Mouse (Mus musculus): ENCODE data around the gene D6Ertd527e. TPM values are rescaled to one million over a fixed set of nuclear protein-coding genes. Genes with fewer than 3 reads are reported as not detected.
"Not testable (repeated sequence)": the region's sequence is repeated elsewhere in the genome, so short reads cannot be mapped to it uniquely, and the experiment has no call there.

Gene D6Ertd527e
- not detected for total RNA-seq (2021)
- 0.11 and 0.37 TPM in 2 replicates for polyA plus RNA-seq (2012; rRNA removed)
- long read RNA-seq, result 0 reads

GRCm38 (mm10) chr6:87104123-87104796 is at the start of gene D6Ertd527e:
D6Ertd527e (plus strand) TSS chr6:87104746.
- no peak for DNase-seq

- DNase-seq, result no peak
Observed at GRCm38 (mm10) chr6:87059754-87060153, 44.8 kb upstream of the D6Ertd527e start.

DNA sequence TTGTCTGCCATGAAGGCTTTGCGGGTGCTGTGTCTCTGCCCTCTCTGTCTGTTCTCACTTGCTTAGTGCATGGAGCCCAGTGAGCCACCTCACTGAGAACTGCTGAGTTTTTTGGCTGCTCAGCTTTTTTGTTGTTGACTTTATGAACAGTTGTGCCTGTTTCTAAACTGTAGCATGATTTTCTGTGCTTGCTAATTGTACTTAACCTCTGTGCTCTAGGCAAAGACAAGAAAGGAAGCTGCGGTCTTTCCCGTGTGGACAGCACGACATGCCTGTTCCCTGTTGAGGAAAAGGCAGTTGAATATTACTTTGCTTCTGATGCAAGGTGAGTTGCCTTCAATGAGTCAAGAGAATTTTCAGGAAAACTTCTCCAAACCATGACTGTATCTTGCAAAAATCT is 41.0 kb upstream of the D6Ertd527e start:
- no peak for DNase-seq

DNA sequence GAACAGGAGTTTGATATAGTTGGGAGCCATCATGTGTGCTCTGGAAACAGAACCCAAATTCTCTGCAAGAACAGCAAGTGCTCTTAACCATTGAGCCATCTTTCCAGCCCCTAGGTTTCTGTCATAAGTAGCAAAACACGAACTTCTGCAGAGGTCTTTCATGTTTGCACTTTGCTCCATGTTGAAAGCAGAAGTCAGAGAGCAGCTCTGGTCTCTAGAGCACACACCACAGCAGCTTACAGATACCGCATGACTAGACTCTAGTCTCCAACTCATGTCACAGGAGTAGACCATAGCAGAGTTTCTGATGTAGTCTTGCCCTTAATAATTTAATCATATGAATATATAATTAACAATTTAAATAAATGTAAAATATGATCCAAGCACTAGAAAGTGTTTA is 36.3 kb upstream of the D6Ertd527e start:
- DNase-seq, result no peak

GRCm38 (mm10) chr6:87069195-87069900 is 35.2 kb upstream of the D6Ertd527e start:
- no peak for DNase-seq

DNA sequence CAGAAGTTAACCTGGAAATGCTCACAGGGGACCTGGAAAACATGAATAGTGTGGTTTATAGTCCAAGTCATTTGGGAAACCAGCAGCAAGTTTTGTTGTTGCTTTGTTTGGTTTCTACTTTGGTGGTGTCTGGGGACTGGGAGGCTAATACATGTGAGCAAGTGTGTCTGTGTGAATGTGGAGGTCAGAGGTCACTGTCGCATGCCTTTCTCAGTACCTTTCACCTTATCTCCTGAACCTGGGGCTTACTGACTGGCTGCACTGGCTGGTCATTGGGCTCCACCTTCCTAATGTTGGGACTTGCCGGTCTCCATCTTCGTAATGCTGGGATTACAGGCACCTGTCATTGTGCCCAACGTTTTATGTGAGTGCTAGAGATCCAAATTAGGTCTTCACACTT is 33.9 kb upstream of the D6Ertd527e start:
- DNase-seq, result no peak

DNA sequence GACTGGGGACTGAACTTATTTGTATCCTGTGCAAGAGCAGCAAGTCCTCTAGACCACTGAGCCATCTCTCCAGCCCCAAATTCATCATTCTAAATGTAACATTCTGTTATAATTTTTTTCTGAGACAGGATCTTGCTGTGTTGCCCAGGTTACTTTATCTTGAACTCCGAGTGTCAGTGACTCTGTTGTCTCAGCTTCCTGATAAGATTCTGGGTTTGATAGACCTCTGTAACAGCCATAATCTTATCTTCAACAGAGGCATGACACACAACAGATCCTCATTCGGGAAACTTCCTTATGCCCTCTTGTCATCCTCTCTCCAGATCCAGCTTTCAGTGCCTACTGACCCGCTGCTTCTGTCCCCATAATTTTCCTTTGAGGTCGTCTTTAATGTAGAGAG is 31.8 kb upstream of the D6Ertd527e start:
- DNase-seq, result no peak

GRCm38 (mm10) chr6:87075092-87075685 is 29.4 kb upstream of the D6Ertd527e start:
- DNase-seq, result no peak

DNA sequence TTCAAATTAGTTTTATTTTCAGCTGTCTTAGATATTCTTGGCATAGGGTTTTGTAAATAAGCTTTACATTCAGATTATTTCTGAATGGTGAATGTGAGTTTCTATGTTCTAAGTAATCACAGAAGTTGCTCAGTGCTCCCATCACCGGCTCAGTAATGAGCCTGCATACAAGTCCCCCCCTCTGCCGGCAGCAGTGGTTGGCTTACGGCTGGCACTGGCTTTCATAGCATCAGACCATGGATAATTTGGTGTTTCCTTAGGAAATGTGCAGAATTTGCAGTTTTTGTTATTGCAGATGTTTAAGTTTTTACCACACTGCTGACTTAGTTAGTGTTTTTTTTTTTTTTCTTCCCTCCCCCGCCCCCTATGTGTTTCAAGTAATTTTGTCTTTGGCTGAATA is 25.1 kb upstream of the D6Ertd527e start:
- no peak for DNase-seq

DNA sequence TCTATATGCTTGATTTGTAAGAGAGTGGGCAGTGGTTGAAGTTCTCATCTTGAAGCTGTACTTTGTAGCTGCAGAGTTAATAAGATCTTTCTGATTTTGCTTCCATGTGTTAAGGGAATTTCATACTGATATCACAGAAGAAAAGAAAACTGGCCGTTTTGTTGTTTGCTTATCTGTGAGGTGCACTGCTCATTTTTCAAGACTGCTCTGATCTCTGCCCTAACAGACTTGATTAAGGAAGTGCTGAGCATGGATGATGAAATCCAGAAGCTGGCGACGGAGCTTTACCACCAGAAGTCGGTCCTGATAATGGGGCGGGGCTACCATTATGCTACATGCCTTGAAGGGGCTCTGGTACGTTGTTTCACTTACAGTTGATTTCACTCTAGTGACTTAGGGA is 19.5 kb upstream of the D6Ertd527e start:
- no peak for DNase-seq

DNA sequence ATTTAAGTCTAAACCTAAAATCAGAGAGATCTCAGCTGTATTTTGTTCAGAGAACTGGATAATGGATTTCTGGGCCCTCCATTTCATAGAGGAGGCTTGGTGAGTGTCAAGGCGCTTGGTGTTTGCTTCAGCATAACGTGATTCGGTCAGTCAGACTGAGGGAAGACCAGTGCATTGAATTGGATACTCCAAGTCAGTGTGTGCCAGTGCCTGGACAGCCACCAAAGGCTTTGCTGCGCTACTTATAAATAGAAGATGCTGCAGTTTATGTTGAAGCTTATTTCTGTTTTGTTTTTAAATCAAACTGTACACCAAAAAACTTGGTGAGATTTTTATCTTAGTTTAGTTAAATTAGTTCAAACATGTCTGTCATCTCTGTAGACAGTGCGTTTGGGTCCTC is 16.2 kb upstream of the D6Ertd527e start:
- DNase-seq, result no peak

DNA sequence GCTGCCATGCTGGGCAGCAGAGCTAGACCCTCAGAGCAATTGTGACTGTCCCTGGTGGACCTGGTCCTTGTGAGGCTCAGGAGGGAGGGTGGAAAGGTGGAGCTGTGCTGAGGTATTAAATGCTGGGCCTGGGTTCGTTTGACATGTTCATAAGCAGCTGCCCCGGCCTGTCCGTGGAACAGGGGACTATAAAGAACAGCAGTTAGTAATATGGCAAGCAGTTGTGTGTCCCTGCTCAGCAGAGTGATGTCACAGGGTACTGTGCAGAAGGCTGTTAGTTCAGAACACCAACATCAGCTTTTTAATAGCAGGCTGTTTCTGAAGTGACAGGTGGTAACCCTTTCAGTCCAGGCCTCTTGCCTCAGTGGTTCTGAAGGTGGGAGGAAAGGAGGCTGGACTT is 13.7 kb upstream of the D6Ertd527e start:
- no peak for DNase-seq

GRCm38 (mm10) chr6:87092476-87092875 is 12.1 kb upstream of the D6Ertd527e start:
- DNase-seq, result no peak

- not testable (repeated sequence) for DNase-seq
Observed at GRCm38 (mm10) chr6:87093631-87094030, 10.9 kb upstream of the D6Ertd527e start.

DNA sequence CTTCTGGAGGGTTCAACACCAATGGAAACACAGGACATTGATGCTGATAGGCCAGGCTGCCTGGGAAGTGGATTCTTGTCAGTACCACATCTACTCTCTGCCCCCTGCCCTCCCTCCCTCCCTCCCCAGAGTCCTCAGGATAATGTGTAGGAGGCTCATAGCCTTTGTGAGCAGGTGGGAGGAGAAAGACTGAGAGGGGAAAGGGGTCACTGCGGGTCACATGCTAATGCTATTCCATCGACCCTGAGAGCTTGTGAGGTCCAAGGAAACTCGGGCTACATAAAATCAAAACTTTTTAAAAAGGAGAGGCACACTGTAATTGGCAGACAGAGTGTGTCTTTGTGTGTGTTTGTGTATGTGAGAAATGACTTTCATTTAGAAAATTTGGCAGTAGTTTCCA is 5.3 kb upstream of the D6Ertd527e start:
- no peak for DNase-seq

DNA sequence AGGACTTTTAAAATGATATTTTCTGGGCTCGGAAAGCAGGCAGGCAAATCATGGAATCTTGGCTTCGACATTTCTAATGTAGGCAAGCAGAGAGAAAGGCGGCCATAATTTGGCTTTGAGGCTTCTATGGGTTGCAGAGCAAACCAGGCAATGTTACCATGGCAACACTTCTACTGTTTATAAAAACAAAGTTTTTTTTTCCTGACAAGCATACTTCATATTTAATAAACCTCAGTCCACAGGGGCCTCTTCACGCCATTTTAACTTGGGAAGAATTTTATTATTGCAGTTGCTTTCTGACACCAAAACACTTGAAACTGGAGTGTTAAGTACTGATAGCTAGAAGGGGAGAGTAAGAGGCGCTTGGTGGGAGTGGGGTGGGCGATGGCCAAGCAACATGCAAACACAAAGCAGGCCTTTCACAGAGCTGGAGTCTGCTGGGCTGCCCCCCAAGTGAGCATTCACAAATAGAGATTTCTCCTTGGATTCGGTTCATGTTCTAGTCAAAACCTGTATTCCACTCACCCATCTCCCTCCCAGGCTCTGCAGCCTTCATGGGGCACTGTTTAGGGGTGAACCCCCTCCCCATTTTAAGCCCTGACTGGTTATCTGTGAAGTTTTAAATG is 4.8 kb upstream of the D6Ertd527e start:
- DNase-seq, result no peak

DNA sequence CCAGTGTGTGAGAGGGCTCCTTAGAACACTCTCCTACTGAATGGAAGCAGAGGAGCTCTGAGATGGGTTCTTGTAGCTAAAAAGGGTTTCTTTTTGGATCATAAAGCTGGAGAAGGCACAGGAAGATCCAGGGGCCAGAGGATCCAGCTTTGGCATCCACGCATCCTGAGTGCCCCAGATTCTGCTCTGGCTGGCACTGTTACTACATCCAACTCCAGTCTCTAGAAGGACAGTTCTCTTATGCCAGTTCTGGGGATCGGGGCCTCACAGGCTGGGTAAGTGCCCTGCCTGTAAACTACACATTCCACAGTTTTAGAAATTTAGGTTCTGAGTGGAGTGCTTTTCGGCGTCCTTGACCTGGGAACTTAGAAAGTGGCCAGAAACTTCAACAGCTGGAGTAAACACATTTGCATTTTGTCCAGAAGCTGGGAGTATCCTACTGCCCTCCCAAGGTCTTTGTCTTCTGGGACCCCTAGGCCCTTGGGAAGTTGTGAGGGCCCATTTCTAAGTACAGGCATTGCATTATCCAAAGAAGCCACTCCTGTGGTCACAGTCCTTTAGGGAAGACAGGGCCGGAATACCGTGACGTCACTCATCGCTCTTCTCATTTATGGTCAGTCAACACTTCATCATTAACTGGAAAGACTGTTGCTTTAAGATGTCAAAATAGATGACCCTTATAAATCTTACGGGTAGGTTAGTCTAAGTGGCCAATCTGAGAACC is 4.1 kb upstream of the D6Ertd527e start:
- DNase-seq, result no peak

DNA sequence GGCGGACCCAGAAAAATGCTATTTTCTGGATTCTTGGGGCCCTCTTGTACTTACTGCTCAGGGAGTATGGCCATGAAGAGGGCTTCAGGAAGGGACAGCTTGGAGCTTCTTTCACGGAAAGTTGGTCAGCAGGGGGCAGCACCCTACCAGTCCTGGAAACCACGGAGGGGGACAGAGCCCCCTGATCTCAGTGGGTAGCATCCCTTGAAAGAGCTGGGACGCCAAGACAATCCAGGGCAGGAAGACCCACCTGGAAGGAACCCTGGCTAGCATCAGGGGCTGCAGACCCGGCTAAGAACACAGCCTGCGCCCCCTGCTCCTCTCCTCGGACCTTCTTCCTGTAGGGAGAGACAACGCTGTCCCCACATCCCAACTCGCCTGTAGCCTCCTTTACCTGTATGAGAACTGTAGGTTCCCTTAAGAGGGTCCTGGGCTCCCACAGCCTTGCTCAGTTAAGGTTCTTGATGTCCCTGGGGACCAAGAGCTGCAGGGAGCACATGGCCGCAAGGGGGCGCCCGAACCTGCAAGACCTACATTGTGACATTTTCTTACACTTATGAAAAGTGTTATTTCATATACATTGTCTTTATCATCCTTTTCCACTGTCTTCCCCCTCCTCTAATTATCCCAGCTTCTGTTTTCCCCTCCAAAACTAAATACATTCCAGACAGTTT is 3.1 kb upstream of the D6Ertd527e start:
- DNase-seq, result peak; percentile 83

- peak; percentile 11 for DNase-seq
Observed at GRCm38 (mm10) chr6:87101955-87102353, 2.6 kb upstream of the D6Ertd527e start.

DNA sequence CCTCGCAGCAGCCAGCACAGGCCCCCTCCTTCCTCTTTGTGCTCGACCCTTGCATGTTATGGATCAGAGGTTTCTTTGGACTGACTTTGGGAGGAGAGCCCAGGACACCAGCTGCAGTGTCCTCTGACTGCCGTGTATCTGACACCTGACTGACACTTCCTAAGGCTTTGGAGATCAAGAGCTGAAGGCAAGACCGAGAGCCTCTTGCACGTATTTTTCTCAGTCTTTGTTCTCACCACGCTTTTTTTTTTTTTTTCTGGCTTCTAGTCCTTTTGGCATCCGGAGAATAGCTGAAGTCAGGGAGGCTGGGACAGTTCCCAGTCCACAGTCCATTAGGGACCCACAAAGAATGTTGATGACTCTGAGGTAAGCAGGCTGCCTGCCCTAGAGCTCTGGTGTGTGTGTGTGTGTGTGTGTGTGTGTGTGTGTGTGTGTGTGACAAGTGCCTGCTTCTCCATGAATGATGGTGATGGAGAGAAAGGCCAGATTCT is 2.1 kb upstream of the D6Ertd527e start:
- DNase-seq, result no peak

GRCm38 (mm10) chr6:87103314-87103713 is 1.2 kb upstream of the D6Ertd527e start:
- DNase-seq, result no peak
